Mouse (Mus musculus) right cerebral cortex, adult 2 months (tissue): ENCODE data around the gene Cnfn.
"Not testable (repeated sequence)": the region's sequence is repeated elsewhere in the genome, so short reads cannot be mapped to it uniquely, and the experiment has no call there.

Experiments used
- DNase-seq, 2 experiments: peaks; one replicate each; pipeline ENCODE4 v3.0.0; 2021 to 2022; ENCODE audit warnings: low spot score in 2 of 2

Gene Cnfn

GRCm38 (mm10) chr7:25369058-25369749 lies at the start of gene Cnfn:
Gene Cnfn, minus strand, starts transcription at chr7:25369724.
- DNase-seq = no peak

GRCm38 (mm10) chr7:25417597-25417996 lies 48.1 kb upstream of the Cnfn start:
- peak; percentile 34 to 50 for DNase-seq

- no peak for DNase-seq
Measured at GRCm38 (mm10) chr7:25412833-25413441, 43.4 kb upstream of the Cnfn start, which contains the start of gene Cxcl17. Gene Cxcl17, minus strand, starts transcription at chr7:25412886.

- no peak for DNase-seq
Measured at GRCm38 (mm10) chr7:25411861-25412260, 42.3 kb upstream of the Cnfn start.

- DNase-seq = no peak
Measured at GRCm38 (mm10) chr7:25410969-25411615, 41.6 kb upstream of the Cnfn start.

GRCm38 (mm10) chr7:25409114-25409760 lies 39.7 kb upstream of the Cnfn start:
- DNase-seq = no peak

GRCm38 (mm10) chr7:25406468-25406867 lies 36.9 kb upstream of the Cnfn start:
- no peak for DNase-seq

- DNase-seq = no peak
Measured at GRCm38 (mm10) chr7:25402671-25403101, 33.2 kb upstream of the Cnfn start.

GRCm38 (mm10) chr7:25401986-25402385 lies 32.5 kb upstream of the Cnfn start:
- no peak for DNase-seq

GRCm38 (mm10) chr7:25401551-25401950 lies 32.0 kb upstream of the Cnfn start:
- DNase-seq = no peak

- not testable (repeated sequence) for DNase-seq
Measured at GRCm38 (mm10) chr7:25399028-25399427, 29.5 kb upstream of the Cnfn start.

- no peak for DNase-seq
Measured at GRCm38 (mm10) chr7:25398610-25399009, 29.1 kb upstream of the Cnfn start, which contains the start of gene Lipe. Gene Lipe, minus strand, starts transcription at chr7:25398710.

GRCm38 (mm10) chr7:25396621-25397020 lies 27.1 kb upstream of the Cnfn start:
- DNase-seq = no peak

GRCm38 (mm10) chr7:25395558-25396521 lies 26.3 kb upstream of the Cnfn start:
- peak; percentile 97 for DNase-seq

GRCm38 (mm10) chr7:25395186-25395557 lies 25.6 kb upstream of the Cnfn start:
- DNase-seq = no peak

- no peak for DNase-seq
Measured at GRCm38 (mm10) chr7:25394754-25395153, 25.2 kb upstream of the Cnfn start.

- DNase-seq = no peak
Measured at GRCm38 (mm10) chr7:25393451-25394210, 24.1 kb upstream of the Cnfn start.

- no peak for DNase-seq
Measured at GRCm38 (mm10) chr7:25392851-25393250, 23.3 kb upstream of the Cnfn start.

GRCm38 (mm10) chr7:25391856-25392453 lies 22.4 kb upstream of the Cnfn start:
- no peak for DNase-seq

- DNase-seq = no peak
Measured at GRCm38 (mm10) chr7:25390986-25391385, 21.5 kb upstream of the Cnfn start.
